Mouse (Mus musculus) hindbrain, embryonic 14.5 days (tissue): ENCODE measurements around the gene Olfr598. TPM values are rescaled to one million over a fixed set of nuclear protein-coding genes. Genes with fewer than 3 reads are reported as not detected.
"Not testable (repeated sequence)": the region's sequence is repeated elsewhere in the genome, so short reads cannot be mapped to it uniquely, and the experiment has no call there.

Experiments used
- ATAC-seq: fragments of 200-750 bp; cut with Nextera tagmentation; 2 replicates; pipeline ENCODE4 v1.8.0; 2017; ENCODE audit warnings: moderate number of reproducible peaks, mild to moderate bottlenecking, moderate TSS enrichment, moderate library complexity; ENCODE audit not compliant: low FRiP score
- DNase-seq: peaks from one replicate; pipeline ENCODE4 v3.0.0-alpha.2; 2015; ENCODE audit warnings: low spot score
- H3K27ac ChIP-seq: fragments of 300-500 bp; sonication (generic); 2 replicates; pipeline ENCODE4 v1.5.1; 2014; ENCODE audit warnings: mild to moderate bottlenecking, moderate library complexity
- H3K27me3 ChIP-seq: fragments of 300-500 bp; sonication (generic); 2 replicates; pipeline ENCODE4 v1.6.1; 2014; ENCODE audit warnings: mild to moderate bottlenecking, low read length, mixed read lengths; ENCODE audit not compliant: control insufficient read depth, insufficient read depth
- H3K36me3 ChIP-seq: fragments of 300-500 bp; sonication (generic); replicated peaks from 2 replicates; pipeline ENCODE4 v1.6.1; 2014; ENCODE audit not compliant: control insufficient read depth, insufficient read depth
- H3K4me1 ChIP-seq: fragments of 300-500 bp; sonication (generic); replicated peaks from 2 replicates; pipeline ENCODE4 v1.6.1; 2014; ENCODE audit warnings: antibody characterized with exemption, low read length, mixed read lengths; ENCODE audit not compliant: control insufficient read depth, insufficient read depth
- H3K4me2 ChIP-seq: fragments of 300-500 bp; sonication (generic); replicated peaks from 2 replicates; pipeline ENCODE4 v1.6.1; 2014; ENCODE audit warnings: mild to moderate bottlenecking, moderate library complexity
- H3K4me3 ChIP-seq: fragments of 300-500 bp; sonication (generic); replicated peaks from 2 replicates; pipeline ENCODE4 v1.5.1; 2014; ENCODE audit warnings: mild to moderate bottlenecking, low read length
- H3K9ac ChIP-seq: fragments of 300-500 bp; sonication (generic); 2 replicates; pipeline ENCODE4 v1.6.1; 2014
- H3K9me3 ChIP-seq: fragments of 300-500 bp; sonication (generic); 2 replicates; pipeline ENCODE4 v1.6.1; 2016; ENCODE audit warnings: low read length; ENCODE audit not compliant: control insufficient read depth
- WGBS: fragments of 180-500 bp; shearing (Covaris S2); extraction: QIAGEN DNeasy Blood & Tissue Kit; methylation state at CpG from one replicate; pipeline ENCODE4 v1.1.7; 2014; 5-methylcytosine and 5-hydroxymethylcytosine counted together
- polyA plus RNA-seq: library from polyadenylated mRNA; unstranded; fragments of >200 nt; fragmentation: Nextera tagmentation; extraction: Ambion mirVana; gene quantifications from 2 replicates; pipeline ENCODE4 v1.2.1, GENCODE M21; 2014

Olfr598 gene
- polyA plus RNA-seq, result not detected in 2 replicates

- Histone ChIP-seq H3K4me1 (no peaks in the 10 kb centered on the region), H3K27me3 (no peaks in the 10 kb centered on the region), H3K9ac (no peak within 1 kb of the TSS), H3K4me3 (no peak within 1 kb of the TSS), H3K9me3 (no peaks in the 10 kb centered on the region), H3K4me2 (no peak within 1 kb of the TSS), H3K36me3 (no peaks in the 10 kb centered on the region), H3K27ac (no peak within 1 kb of the TSS)
- DNase-seq, result no peak
- no peak for ATAC-seq
Observed at GRCm38 (mm10) chr7:103323268-103323667, at the start of gene Olfr598. Gene Olfr598, plus strand, starts transcription at chr7:103323568.

- not testable (repeated sequence) for H3K4me3 ChIP-seq, H3K36me3 ChIP-seq, H3K9ac ChIP-seq, DNase-seq, ATAC-seq, H3K4me2 ChIP-seq, H3K4me1 ChIP-seq, H3K9me3 ChIP-seq, H3K27me3 ChIP-seq, H3K27ac ChIP-seq
- WGBS, result 91% methylated on average over 2 of the region's 2 CpGs
Observed at GRCm38 (mm10) chr7:103305348-103305747, 18.0 kb upstream of the Olfr598 start, which contains the start of gene Olfr596. Gene Olfr596, plus strand, starts transcription at chr7:103305648.

GRCm38 (mm10) chr7:103316015-103316414 lies 7.4 kb upstream of the Olfr598 start, which contains the start of gene Olfr597:
Gene Olfr597, plus strand, starts transcription at chr7:103316315.
- not testable (repeated sequence) for H3K9me3 ChIP-seq, ATAC-seq, H3K4me3 ChIP-seq, H3K4me2 ChIP-seq, H3K36me3 ChIP-seq, DNase-seq, H3K4me1 ChIP-seq, H3K27me3 ChIP-seq, H3K9ac ChIP-seq, H3K27ac ChIP-seq
- 98% methylated on average over 2 of the region's 2 CpGs for WGBS

GRCm38 (mm10) chr7:103335617-103336016 lies 12.2 kb downstream of the Olfr598 start, which contains the start of gene Olfr599:
Gene Olfr599, plus strand, starts transcription at chr7:103335917.
- Histone ChIP-seq H3K4me1 (no peaks in the 10 kb centered on the region), H3K9ac (no peak within 1 kb of the TSS), H3K4me3 (no peak within 1 kb of the TSS), H3K4me2 (no peak within 1 kb of the TSS), H3K9me3 (no peaks in the 10 kb centered on the region), H3K36me3 (no peaks in the 10 kb centered on the region), H3K27ac (no peak within 1 kb of the TSS), H3K27me3 (no peaks in the 10 kb centered on the region)
- DNase-seq, result no peak
- ATAC-seq, result no peak
- 83% methylated on average over 1 of the region's 1 CpGs for WGBS

GRCm38 (mm10) chr7:103349569-103349968 lies 26.2 kb downstream of the Olfr598 start, which contains the start of gene Olfr600:
Gene Olfr600, minus strand, starts transcription at chr7:103349669.
- Histone ChIP-seq H3K9me3 (no peaks in the 10 kb centered on the region), H3K9ac (no peak within 1 kb of the TSS), H3K4me3 (no peak within 1 kb of the TSS), H3K4me1 (no peaks in the 10 kb centered on the region), H3K4me2 (no peak within 1 kb of the TSS), H3K27me3 (no peaks in the 10 kb centered on the region), H3K27ac (no peak within 1 kb of the TSS), H3K36me3 (no peaks in the 10 kb centered on the region)
- ATAC-seq (no peak), DNase-seq (no peak)

GRCm38 (mm10) chr7:103362555-103362954 lies 39.2 kb downstream of the Olfr598 start, which contains the start of gene Olfr601:
Gene Olfr601, minus strand, starts transcription at chr7:103362655.
- no peak for ATAC-seq

More at GRCm38 (mm10) chr7:103362555-103362954, 39.2 kb downstream of the Olfr598 start, which contains the start of gene Olfr601:
- 90% methylated on average over 1 of the region's 1 CpGs for WGBS
- DNase-seq, result no peak
- Histone ChIP-seq H3K27me3 (no peaks in the 10 kb centered on the region), H3K9me3 (no peaks in the 10 kb centered on the region), H3K36me3 (no peaks in the 10 kb centered on the region), H3K4me2 (no peak within 1 kb of the TSS), H3K9ac (no peak within 1 kb of the TSS), H3K27ac (no peak within 1 kb of the TSS), H3K4me1 (no peaks in the 10 kb centered on the region), H3K4me3 (no peak within 1 kb of the TSS)

Other genes starting within 250 kb of the Olfr598 start
- gene Olfr584, start 241.7 kb upstream of the Olfr598 start, polyA plus RNA-seq, result not detected in 2 replicates
- gene Olfr585, start 225.8 kb upstream of the Olfr598 start, polyA plus RNA-seq, result not detected in 2 replicates
- gene Olfr586, start 197.9 kb upstream of the Olfr598 start, polyA plus RNA-seq, result not detected in 2 replicates
- gene Olfr588-ps1, start 182.7 kb upstream of the Olfr598 start, polyA plus RNA-seq, result not detected in 2 replicates
- gene Olfr589, start 167.2 kb upstream of the Olfr598 start, polyA plus RNA-seq, result not detected in 2 replicates
- not detected in 2 replicates for gene Olfr591, start 145.2 kb upstream of the Olfr598 start, polyA plus RNA-seq
- gene Olfr592, start 138.8 kb upstream of the Olfr598 start, polyA plus RNA-seq, result not detected in 2 replicates
- not detected in 2 replicates for gene Olfr593, start 111.7 kb upstream of the Olfr598 start, polyA plus RNA-seq
- 0.07 TPM in 1 of 2 replicates, not detected in the other for gene Olfr594, start 106.6 kb upstream of the Olfr598 start, polyA plus RNA-seq
- gene Usp17ld, start 71.1 kb upstream of the Olfr598 start, polyA plus RNA-seq, result not detected in 2 replicates
- not detected in 2 replicates for gene Olfr596, start 17.9 kb upstream of the Olfr598 start, polyA plus RNA-seq
- not detected in 2 replicates for gene Olfr597, start 7.3 kb upstream of the Olfr598 start, polyA plus RNA-seq
- not detected in 2 replicates for gene Olfr599, start 12.3 kb downstream of the Olfr598 start, polyA plus RNA-seq
- gene Olfr600, start 26.1 kb downstream of the Olfr598 start, polyA plus RNA-seq, result not detected in 2 replicates
- not detected in 2 replicates for gene Olfr601, start 39.1 kb downstream of the Olfr598 start, polyA plus RNA-seq
- not detected in 2 replicates for gene Olfr603, start 62.6 kb downstream of the Olfr598 start, polyA plus RNA-seq
- not detected in 2 replicates for gene Usp17lc, start 91.5 kb downstream of the Olfr598 start, polyA plus RNA-seq
- not detected in 2 replicates for gene Olfr605, start 121.9 kb downstream of the Olfr598 start, polyA plus RNA-seq
- not detected in 2 replicates for gene Olfr606, start 125.5 kb downstream of the Olfr598 start, polyA plus RNA-seq
- gene Olfr607, start 140.6 kb downstream of the Olfr598 start, polyA plus RNA-seq, result not detected in 2 replicates
- gene Olfr608, start 146.3 kb downstream of the Olfr598 start, polyA plus RNA-seq, result not detected in 2 replicates
- not detected in 2 replicates for gene Olfr609, start 174.5 kb downstream of the Olfr598 start, polyA plus RNA-seq
- gene Olfr610, start 188.6 kb downstream of the Olfr598 start, polyA plus RNA-seq, result not detected in 2 replicates
- gene Olfr611, start 197.3 kb downstream of the Olfr598 start, polyA plus RNA-seq, result not detected in 2 replicates
- not detected in 2 replicates for gene Olfr612, start 219.1 kb downstream of the Olfr598 start, polyA plus RNA-seq
- gene Olfr613, start 224.5 kb downstream of the Olfr598 start, polyA plus RNA-seq, result not detected in 2 replicates
- gene Olfr615, start 232.5 kb downstream of the Olfr598 start, polyA plus RNA-seq, result not detected in 2 replicates
- not detected in 2 replicates for gene Olfr616, start 245.6 kb downstream of the Olfr598 start, polyA plus RNA-seq
- gene Olfr617, start 249.5 kb downstream of the Olfr598 start, polyA plus RNA-seq, result not detected in 2 replicates